Mouse (Mus musculus) WW6 (cell line): ENCODE measurements around the gene Tomm34.
"Not testable (repeated sequence)": the region's sequence is repeated elsewhere in the genome, so short reads cannot be mapped to it uniquely, and the experiment has no call there.

ENCODE experiments used
- DNase-seq: peaks from one replicate; pipeline ENCODE4 v3.0.0-alpha.2; 2013; ENCODE audit warnings: low read depth, low spot score

Gene Tomm34

DNA sequence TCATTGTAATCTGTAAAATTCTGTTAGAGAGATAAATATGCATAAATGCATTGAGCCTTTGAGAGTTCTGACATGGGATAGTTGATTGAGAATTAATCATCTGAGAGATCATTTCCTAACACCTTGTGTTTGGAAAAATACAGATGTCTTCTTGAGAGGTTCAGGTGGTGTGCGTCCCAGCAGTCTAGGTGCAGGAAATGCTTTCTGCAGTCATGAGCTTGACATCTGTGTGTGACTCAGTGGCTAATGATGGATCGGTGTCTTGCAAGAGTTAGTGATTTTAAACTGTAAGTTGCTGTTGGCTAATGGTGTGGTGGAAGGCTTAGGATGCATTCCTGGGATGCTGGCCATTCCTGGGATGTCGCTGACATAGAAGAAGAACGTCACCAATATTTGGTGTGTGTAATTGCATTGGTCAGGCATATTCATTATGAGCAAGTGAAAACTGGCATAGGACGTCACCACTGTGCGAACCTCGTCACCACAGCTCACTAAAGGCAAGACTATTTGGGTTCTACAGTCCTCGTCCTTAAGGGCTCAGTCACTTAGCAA, 6.0 kb upstream of the Tomm34 start:
- no peak for DNase-seq

GRCm38 (mm10) chr2:164075088-164075487, 4.1 kb upstream of the Tomm34 start:
- no peak for DNase-seq

DNA sequence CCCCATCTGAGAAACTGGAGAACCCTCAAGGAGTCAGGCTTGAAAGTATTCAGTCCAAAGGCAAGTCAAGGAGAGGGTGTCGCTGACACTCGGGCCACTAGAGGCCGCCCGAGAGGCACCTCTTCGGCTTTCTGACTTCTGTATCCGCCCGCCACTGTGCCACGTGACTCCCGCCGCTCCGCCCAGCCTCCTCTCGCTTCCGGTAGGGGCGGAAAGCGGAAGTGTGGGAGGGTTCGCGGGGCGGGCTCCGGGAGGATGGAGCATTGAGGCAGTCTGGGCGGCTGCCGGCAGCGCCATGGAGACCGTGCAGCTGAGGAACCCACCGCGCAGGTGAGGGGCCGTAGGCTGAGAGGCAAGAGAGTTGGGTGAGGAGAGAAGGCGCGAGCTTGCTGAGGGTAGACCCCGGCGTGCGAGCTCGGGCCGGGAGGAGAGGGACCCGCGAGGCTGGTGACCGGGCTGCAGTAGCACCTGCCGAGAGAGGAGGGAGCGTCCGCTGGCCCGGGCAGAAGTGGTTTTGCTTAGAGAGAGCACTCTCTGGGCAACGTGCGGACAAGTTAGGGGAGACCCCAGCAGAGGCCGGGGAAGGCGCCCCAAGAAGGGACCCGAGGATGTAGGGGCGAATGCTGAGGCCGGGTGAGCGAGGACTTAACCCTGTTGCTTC, 3.1 kb upstream of the Tomm34 start:
- DNase-seq, result peak; percentile 91

- no peak for DNase-seq
These were observed 2.2 kb upstream of the Tomm34 start for GRCm38 (mm10) chr2:164073120-164073519.

GRCm38 (mm10) chr2:164072109-164072508, 1.1 kb upstream of the Tomm34 start:
- DNase-seq, result no peak

DNA sequence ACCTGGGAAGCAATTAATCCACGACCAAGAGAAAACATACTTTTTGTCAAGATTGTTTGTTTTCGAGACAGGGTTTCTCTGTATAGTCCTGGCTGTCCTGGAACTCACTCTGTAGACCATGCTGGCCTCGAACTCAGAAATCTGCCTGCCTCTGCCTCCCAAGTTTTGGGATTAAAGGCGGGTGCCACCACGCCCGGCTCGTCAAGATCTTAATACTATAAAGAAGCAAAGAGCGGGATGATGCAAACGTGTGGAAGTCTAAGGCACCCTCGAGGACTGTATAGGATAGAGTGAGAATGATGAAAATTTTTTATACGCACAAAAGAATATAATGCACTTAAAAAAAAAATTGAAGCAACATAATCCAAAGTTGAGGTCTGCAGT, 460 bp upstream of the Tomm34 start:
- DNase-seq, result not testable (repeated sequence)

DNA sequence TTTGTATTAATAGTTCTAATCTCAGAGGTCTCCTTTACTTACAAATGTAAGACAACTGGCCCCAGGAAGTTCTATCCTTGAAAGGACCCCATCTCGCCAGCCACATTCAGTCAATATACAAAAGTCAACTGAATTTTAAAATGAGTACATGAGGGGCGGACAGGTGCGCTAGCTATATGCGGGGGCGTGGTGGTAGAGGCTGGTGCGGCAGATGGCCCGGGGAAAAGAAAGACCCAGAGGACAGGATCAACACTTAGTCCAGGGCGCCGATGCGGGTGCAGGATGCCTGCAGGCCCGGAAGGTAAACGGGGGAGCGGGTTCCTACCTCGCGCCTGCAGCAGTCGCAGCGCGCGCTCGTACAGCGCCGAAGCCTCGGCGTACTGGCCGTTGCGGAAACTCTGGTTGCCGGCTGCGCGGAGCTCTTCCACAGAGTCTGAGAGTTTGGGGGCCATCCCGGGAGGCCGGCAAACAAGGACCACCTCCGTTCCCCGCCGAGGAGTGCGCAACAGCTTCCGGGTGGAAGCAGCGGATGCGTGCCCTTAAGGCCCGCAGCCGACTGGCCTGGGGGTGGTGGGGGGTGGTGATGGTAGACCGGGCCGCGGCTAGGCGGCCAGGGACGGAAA, 716 bp downstream of the Tomm34 start, which contains the start of gene Stk4:
Gene Stk4 (plus strand): TSS at position 181 of the 623 bp plus-strand sequence.
- DNase-seq, result no peak

DNA sequence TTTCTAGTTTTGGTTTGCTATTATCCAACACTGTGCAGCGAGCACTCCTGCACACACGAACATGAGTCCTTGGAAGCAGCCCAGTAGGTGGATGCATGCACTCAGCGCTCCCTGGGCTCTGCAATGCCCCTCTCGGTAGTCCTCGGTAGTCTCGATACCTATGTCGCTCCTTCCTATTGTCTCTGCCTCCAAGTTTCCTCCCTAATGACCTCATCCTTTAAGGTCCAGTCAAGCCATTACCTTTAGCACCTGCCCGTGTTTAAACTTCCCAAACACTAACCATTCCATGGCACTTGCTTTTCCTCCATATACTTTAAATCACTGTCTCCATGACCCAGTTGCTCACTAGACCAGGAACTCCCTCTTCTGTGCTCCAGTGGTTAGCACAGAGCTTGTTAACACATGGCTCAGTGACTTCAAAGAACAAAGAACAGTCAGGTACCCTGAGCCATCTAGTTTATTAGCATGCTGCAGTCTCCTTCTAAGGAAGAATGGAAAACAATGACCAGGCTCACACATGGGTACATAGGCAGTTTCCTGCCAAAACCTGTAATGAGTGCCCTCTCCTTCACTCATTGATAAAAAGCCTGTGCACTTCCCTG, 11.2 kb downstream of the Tomm34 start:
- DNase-seq, result no peak

- DNase-seq, result no peak
These were observed 16.3 kb downstream of the Tomm34 start for GRCm38 (mm10) chr2:164054671-164055070.

DNA sequence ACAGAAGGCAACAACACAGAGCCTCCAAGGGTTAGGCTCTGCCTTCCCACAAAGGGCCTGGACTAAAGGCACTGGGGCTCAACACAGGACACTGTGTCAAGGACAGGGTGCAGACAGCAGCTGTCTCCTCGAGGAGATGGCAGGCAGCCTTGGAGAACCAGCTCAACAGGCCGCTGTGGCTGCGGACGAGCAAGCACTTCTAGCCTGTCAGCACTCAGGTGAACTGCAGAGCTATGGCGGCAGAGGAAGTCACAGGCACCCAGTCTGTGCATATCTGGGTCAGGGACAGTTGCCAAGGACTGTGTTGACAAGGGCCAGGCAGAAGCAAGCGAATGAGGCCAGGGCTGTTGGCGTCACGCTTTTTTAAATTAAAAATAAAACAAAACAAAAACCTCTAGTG, 17.2 kb downstream of the Tomm34 start:
- DNase-seq, result no peak

GRCm38 (mm10) chr2:164047197-164047690, 23.7 kb downstream of the Tomm34 start:
- DNase-seq, result no peak

- DNase-seq, result no peak
These were observed 29.4 kb downstream of the Tomm34 start for GRCm38 (mm10) chr2:164041523-164041922.

DNA sequence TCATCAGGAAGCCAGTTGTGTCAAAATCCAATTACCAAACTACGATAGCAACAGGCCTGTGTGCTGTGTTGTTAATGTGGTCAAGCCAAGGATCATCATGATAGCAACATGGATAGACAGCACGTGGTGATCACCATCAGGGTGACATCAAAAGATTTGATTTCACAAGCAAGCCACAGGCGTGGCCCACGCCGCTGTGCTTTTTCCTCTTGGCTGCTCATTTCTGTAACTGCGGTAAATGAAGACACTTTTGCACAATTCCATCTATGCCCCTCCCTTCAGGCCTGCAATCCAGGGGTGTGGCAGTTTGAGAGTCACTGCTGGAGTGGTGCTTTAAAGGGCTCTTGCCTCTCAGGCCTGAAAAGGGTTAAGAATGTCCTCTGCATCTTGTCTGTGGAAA, 30.0 kb downstream of the Tomm34 start:
- no peak for DNase-seq

GRCm38 (mm10) chr2:164038407-164039028, 32.5 kb downstream of the Tomm34 start:
- DNase-seq, result no peak

DNA sequence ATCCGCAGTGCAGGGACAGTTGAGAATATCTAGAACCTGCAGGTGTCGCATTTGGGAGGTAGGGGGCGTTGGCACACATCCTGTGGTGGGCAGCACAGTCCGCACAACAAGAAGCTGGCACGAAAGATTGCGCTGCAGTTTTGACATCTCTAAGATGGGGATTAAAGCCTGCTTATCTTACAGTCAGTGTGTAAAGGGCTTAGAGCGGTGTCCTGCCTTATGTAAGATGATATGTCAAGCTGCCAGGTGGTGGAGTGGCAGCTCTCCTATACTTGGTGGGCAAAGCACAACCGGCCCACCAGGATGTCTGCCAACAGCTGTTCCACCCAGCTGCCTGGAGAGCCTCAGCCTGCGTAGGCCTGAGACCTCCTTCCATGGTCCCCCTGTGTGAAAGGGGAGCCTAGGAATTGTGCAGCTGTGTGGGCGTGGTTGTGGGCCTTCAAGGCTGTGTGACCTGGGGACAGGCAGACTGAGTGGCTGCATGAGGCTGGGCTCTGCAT, 34.4 kb downstream of the Tomm34 start:
- no peak for DNase-seq

DNA sequence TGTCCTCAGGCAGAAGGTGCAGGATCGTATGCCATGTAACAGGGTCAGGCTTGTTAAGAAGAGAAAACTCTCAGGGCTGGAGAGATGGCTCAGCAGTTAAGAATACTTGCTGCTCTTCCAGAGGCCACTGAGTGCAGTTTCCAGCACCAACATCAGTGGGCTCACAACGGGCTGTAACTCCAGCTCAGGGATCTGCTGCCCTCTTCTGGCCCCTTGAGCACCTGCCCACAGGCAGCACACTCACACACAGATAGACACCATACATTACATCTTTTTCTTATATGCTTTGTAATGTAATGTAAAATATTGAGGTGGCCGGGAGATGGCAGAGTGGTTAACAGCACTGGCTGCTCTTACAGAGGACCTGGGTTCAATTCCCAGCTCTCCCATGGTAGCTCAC, 38.0 kb downstream of the Tomm34 start:
- no peak for DNase-seq

DNA sequence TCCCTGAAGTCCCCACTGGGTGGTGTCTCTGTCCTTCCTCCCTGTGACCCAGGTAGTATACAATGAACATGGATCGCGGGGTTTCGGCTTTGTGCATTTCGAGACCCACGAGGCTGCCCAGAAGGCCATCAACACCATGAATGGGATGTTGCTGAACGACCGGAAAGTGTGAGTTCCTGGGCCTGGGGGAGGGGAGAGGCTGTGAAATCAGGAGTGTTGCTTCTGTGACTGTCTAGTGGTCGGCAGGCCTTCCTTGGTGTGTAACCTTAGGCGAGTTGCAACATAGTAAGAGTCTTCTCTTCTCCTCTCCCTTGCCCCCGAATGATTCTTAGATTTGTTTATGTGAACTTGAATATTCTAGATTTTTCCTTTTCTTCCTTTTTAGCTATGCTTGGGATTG, 39.8 kb downstream of the Tomm34 start:
- no peak for DNase-seq

DNA sequence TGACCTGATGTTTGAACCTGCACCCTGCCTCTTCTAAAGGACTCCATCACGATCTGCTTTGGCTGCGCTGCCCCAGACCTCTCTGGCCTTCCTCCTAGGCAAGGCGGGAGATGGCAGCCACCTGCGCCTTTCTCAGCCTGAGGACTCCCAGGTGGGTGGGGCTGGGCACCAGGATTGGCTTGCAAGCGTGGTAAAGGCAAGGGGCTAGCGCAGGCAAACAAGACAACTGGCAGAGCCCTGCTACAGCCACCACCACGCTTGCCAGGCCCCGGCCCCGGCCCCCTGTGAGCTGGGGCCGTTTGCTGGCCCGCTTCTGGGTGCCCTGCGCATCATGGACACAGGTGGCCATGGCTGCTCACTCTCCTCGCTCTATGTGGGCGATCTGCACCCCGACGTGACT, 45.8 kb downstream of the Tomm34 start, which contains the start of gene Pabpc1l:
Gene Pabpc1l (plus strand): TSS at position 301 of the 400 bp plus-strand sequence.
- no peak for DNase-seq

GRCm38 (mm10) chr2:164022104-164022503, 48.9 kb downstream of the Tomm34 start:
- DNase-seq, result no peak

DNA sequence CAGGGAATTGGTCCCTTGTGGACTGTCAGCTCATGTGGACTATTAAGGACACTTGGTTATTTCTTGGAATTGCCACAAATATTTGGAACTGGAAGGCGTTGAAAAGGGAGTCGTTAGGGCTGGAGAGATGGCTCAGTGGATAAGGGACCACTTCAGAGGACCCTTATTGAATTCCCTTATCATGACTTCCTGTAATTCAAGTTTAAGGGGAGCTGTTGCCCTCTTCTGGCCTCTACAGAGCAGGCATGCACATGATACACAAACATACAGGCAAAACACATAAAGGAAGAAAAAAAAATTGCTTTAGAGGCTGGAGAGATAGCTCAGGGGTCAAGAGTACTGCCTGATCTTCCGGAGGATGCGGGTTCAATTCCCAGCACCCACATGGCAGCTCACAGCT, 51.0 kb downstream of the Tomm34 start:
- no peak for DNase-seq

DNA sequence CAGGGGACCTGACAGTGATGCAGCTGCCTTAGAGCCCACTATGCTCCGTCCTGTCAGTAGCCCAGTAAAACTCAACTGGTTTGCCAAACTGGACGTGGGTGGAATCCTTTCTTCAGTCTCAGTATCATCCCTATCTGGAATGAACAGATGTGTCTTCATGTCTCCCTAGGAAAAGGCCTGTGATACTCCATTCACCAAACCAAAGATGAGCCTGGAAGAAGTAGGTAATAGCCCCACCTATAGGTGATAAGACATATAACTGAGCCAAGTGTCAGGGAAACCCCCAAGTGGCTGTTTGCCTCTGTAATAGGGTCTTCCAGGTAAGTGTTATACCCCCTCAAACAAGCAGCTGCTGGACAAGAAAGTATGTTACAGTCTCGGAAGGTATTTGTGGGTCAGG, 52.1 kb downstream of the Tomm34 start:
- DNase-seq, result no peak

- DNase-seq, result no peak
These were observed 55.7 kb downstream of the Tomm34 start for GRCm38 (mm10) chr2:164015304-164015703.
